Comparison of ENCODE assay signal across 10 mouse cellular contexts in genomic region chr4:54471009-54471408, GRCm38 (mm10).
DNase-seq lines count a peak whose midpoint lies in the region; ATAC-seq lines count a peak whose summit lies in the region.
"Had no signal": no experiment of that assay in that cellular context is flagged by ENCODE, and none has a peak within 500 bp of the region (broad histone marks: within the 10 kb centered on the region; RNA-seq: fewer than 3 reads in every experiment).

No protein-coding gene starts in this region.

- no peaks in the 10 kb centered on the region for H3K27me3 ChIP-seq in heart, embryonic 10.5 days (ENCODE audit: insufficient read depth, poor library complexity, severe bottlenecking)
- no peaks in the 10 kb centered on the region for H3K27me3 ChIP-seq in heart, embryonic 12.5 days (replicated peaks)
- H3K27me3 ChIP-seq in limb, embryonic 12.5 days = no peaks in the 10 kb centered on the region

- H3K4me2 ChIP-seq in heart, embryonic 12.5 days = no peak overlapping the region
- no peak overlapping the region for H3K4me2 ChIP-seq in limb, embryonic 12.5 days

- WGBS in heart, embryonic 10.5 days = 50% methylated on average over 1 of the region's 1 CpGs
- WGBS in heart, embryonic 12.5 days = 62% methylated on average over 1 of the region's 1 CpGs
- WGBS in limb, embryonic 12.5 days = 0% methylated on average over 1 of the region's 1 CpGs

- DNase-seq in heart, embryonic 10.5 days (ENCODE audit: low spot score) = no peak
- peak; percentile 4 for DNase-seq in thymus, postnatal 0 days (ENCODE audit: low spot score)
- no peak for DNase-seq in thymus, postnatal 36 days
- no peak for DNase-seq in adipocyte (ENCODE audit: low spot score)
- no peak for DNase-seq in kidney, postnatal 14 days
- DNase-seq: midbrain, embryonic 14.5 days had no signal

- ATAC-seq in heart, embryonic 12.5 days (ENCODE audit: insufficient number of reproducible peaks, low FRiP score) = no peak
- ATAC-seq in limb, embryonic 12.5 days (ENCODE audit: insufficient number of reproducible peaks, insufficient read depth, low FRiP score, low TSS enrichment, low read depth) = peak; percentile 74
- ATAC-seq in activated CD4-positive, CD25-positive, alpha-beta regulatory T cell, adult 4 months = no peak

- H3K4me3 ChIP-seq in heart, embryonic 10.5 days = no peak overlapping the region
- no peak overlapping the region for H3K4me3 ChIP-seq in heart, embryonic 12.5 days
- H3K4me3 ChIP-seq in limb, embryonic 12.5 days (replicated peaks) = no peak overlapping the region

- H3K4me1 ChIP-seq in heart, embryonic 10.5 days = peaks cover 18% of the 10 kb centered on the region
- H3K4me1 ChIP-seq in heart, embryonic 12.5 days (replicated peaks) = peaks cover 19% of the 10 kb centered on the region
- peaks cover 30% of the 10 kb centered on the region for H3K4me1 ChIP-seq in limb, embryonic 12.5 days (replicated peaks)

- H3K36me3 ChIP-seq in heart, embryonic 10.5 days = no peaks in the 10 kb centered on the region
- H3K36me3 ChIP-seq in heart, embryonic 12.5 days = no peaks in the 10 kb centered on the region
- no peaks in the 10 kb centered on the region for H3K36me3 ChIP-seq in limb, embryonic 12.5 days

- no peaks in the 10 kb centered on the region for H3K9me3 ChIP-seq in heart, embryonic 10.5 days
- no peaks in the 10 kb centered on the region for H3K9me3 ChIP-seq in heart, embryonic 12.5 days (replicated peaks)
- H3K9me3 ChIP-seq in limb, embryonic 12.5 days = no peaks in the 10 kb centered on the region

- H3K9ac ChIP-seq in heart, embryonic 12.5 days = no peak overlapping the region
- H3K9ac ChIP-seq in limb, embryonic 12.5 days (replicated peaks) = no peak overlapping the region

- H3K27ac ChIP-seq in heart, embryonic 10.5 days = peak overlapping the region; percentile 33; the same call in 1 of the 2 replicates
- H3K27ac ChIP-seq in heart, embryonic 12.5 days (ENCODE audit: poor library complexity, severe bottlenecking) = no peak overlapping the region
- peak overlapping the region; percentile 90 for H3K27ac ChIP-seq in limb, embryonic 12.5 days
- H3K27ac ChIP-seq: hindbrain, postnatal 0 days had no signal
